Mouse (Mus musculus): ENCODE measurements around the gene Dync1i2.

GRCm38 (mm10) chr2:71244807-71245206 is 33.3 kb downstream of the Dync1i2 start:
- TF ChIP-seq CTCF (IDR thresholded peaks at IDR 0.05; ENCODE audit: low read depth) (no peak), EP300 (IDR thresholded peaks at IDR 0.05; ENCODE audit: low read depth) (no peak)
